Comparison of ENCODE assay signal across 11 mouse cellular contexts in genomic region chr12:100099971-100100706, GRCm38 (mm10). TPM values are rescaled to one million over a fixed set of nuclear protein-coding genes. Genes with fewer than 3 reads are reported as not detected.
DNase-seq lines count a peak whose midpoint lies in the region; ATAC-seq lines count a peak whose summit lies in the region.
"Had no signal": no experiment of that assay in that cellular context is flagged by ENCODE, and none has a peak within 500 bp of the region (broad histone marks: within the 10 kb centered on the region; RNA-seq: fewer than 3 reads in every experiment).

No protein-coding gene starts in this region.

- ATAC-seq in embryonic facial prominence, embryonic 11.5 days (replicated peaks; ENCODE audit: insufficient number of reproducible peaks, low FRiP score, low TSS enrichment, low read depth) = no peak
- peak; percentile 21; the same call in 1 of the 2 replicates for ATAC-seq in hindbrain, embryonic 14.5 days (ENCODE audit: low FRiP score)
- peak; percentile 62; the same call in 1 of the 2 replicates for ATAC-seq in limb, embryonic 15.5 days (ENCODE audit: insufficient number of reproducible peaks, low FRiP score, low TSS enrichment, low read depth)
- ATAC-seq: Patski had no signal

- H3K9me3 ChIP-seq in embryonic facial prominence, embryonic 11.5 days (replicated peaks; ENCODE audit: control insufficient read depth, low read length) = no peaks in the 10 kb centered on the region
- H3K9me3 ChIP-seq in embryonic facial prominence, embryonic 10.5 days = no peaks in the 10 kb centered on the region
- no peaks in the 10 kb centered on the region for H3K9me3 ChIP-seq in hindbrain, embryonic 14.5 days (ENCODE audit: control insufficient read depth, low read length)
- H3K9me3 ChIP-seq in limb, embryonic 15.5 days = no peaks in the 10 kb centered on the region
- H3K9me3 ChIP-seq: neural tube, embryonic 15.5 days had no signal

- H3K4me1 ChIP-seq in embryonic facial prominence, embryonic 11.5 days (ENCODE audit: control insufficient read depth, insufficient read depth, low read length) = no peaks in the 10 kb centered on the region
- 0 out of 2 replicates have a peak, but pooled peaks cover 3% of the 10 kb centered on the region for H3K4me1 ChIP-seq in embryonic facial prominence, embryonic 10.5 days
- H3K4me1 ChIP-seq in hindbrain, embryonic 14.5 days (replicated peaks; ENCODE audit: control insufficient read depth, insufficient read depth, low read length) = no peaks in the 10 kb centered on the region
- peaks cover 3% of the 10 kb centered on the region; the same call in 1 of the 2 replicates for H3K4me1 ChIP-seq in limb, embryonic 15.5 days
- H3K4me1 ChIP-seq: neural tube, embryonic 15.5 days had no signal

- 38% methylated on average over 3 of the region's 3 CpGs for WGBS in embryonic facial prominence, embryonic 11.5 days
- 60% methylated on average over 3 of the region's 3 CpGs for WGBS in embryonic facial prominence, embryonic 10.5 days
- 53% methylated on average over 3 of the region's 3 CpGs for WGBS in hindbrain, embryonic 14.5 days
- WGBS in limb, embryonic 15.5 days = 55% methylated on average over 3 of the region's 3 CpGs

- peak; percentile 1 for DNase-seq in embryonic facial prominence, embryonic 11.5 days (ENCODE audit: low spot score)
- DNase-seq in embryonic facial prominence, embryonic 10.5 days (ENCODE audit: low spot score) = no peak
- peak; percentile 26 to 67 for DNase-seq in lung, postnatal 4 days
- no peak for DNase-seq in lung, postnatal 25 days (ENCODE audit: low spot score)
- DNase-seq in hindbrain, embryonic 14.5 days (ENCODE audit: low spot score) = no peak
- DNase-seq in T-cell, adult 2 months (ENCODE audit: low spot score) = no peak
- DNase-seq in thymus, postnatal 0 days (ENCODE audit: low spot score) = no peak

- no peaks in the 10 kb centered on the region for H3K36me3 ChIP-seq in embryonic facial prominence, embryonic 11.5 days (replicated peaks; ENCODE audit: control insufficient read depth, insufficient read depth, low read depth, low read length)
- no peaks in the 10 kb centered on the region for H3K36me3 ChIP-seq in embryonic facial prominence, embryonic 10.5 days (replicated peaks)
- H3K36me3 ChIP-seq in hindbrain, embryonic 14.5 days (replicated peaks; ENCODE audit: control insufficient read depth, insufficient read depth) = no peaks in the 10 kb centered on the region
- no peaks in the 10 kb centered on the region for H3K36me3 ChIP-seq in limb, embryonic 15.5 days
- H3K36me3 ChIP-seq: neural tube, embryonic 15.5 days had no signal

- H3K27me3 ChIP-seq in embryonic facial prominence, embryonic 11.5 days (ENCODE audit: control insufficient read depth, insufficient read depth, low read length) = no peaks in the 10 kb centered on the region
- H3K27me3 ChIP-seq in embryonic facial prominence, embryonic 10.5 days (replicated peaks; ENCODE audit: low read depth, poor library complexity, severe bottlenecking) = no peaks in the 10 kb centered on the region
- H3K27me3 ChIP-seq in hindbrain, embryonic 14.5 days (ENCODE audit: control insufficient read depth, insufficient read depth, low read length) = no peaks in the 10 kb centered on the region
- H3K27me3 ChIP-seq in limb, embryonic 15.5 days = no peaks in the 10 kb centered on the region
- H3K27me3 ChIP-seq: neural tube, embryonic 15.5 days; Patski had no signal

- no peak overlapping the region for H3K4me2 ChIP-seq in embryonic facial prominence, embryonic 11.5 days (ENCODE audit: low read depth, low read length)
- no peak overlapping the region for H3K4me2 ChIP-seq in hindbrain, embryonic 14.5 days (replicated peaks)
- no peak overlapping the region for H3K4me2 ChIP-seq in limb, embryonic 15.5 days
- H3K4me2 ChIP-seq: neural tube, embryonic 15.5 days had no signal

- no peak overlapping the region for H3K27ac ChIP-seq in embryonic facial prominence, embryonic 11.5 days (replicated peaks; ENCODE audit: low read depth, low read length)
- H3K27ac ChIP-seq in embryonic facial prominence, embryonic 10.5 days (replicated peaks) = no peak overlapping the region
- H3K27ac ChIP-seq in hindbrain, embryonic 14.5 days = no peak overlapping the region
- H3K27ac ChIP-seq in limb, embryonic 15.5 days = no peak overlapping the region
- H3K27ac ChIP-seq: liver, embryonic 14.5 days; neural tube, embryonic 15.5 days had no signal

- H3K9ac ChIP-seq in embryonic facial prominence, embryonic 11.5 days (replicated peaks; ENCODE audit: low read length) = no peak overlapping the region
- H3K9ac ChIP-seq in hindbrain, embryonic 14.5 days = no peak overlapping the region
- H3K9ac ChIP-seq in limb, embryonic 15.5 days = no peak overlapping the region
- H3K9ac ChIP-seq: liver, embryonic 14.5 days; neural tube, embryonic 15.5 days had no signal

- no peak overlapping the region for H3K4me3 ChIP-seq in embryonic facial prominence, embryonic 11.5 days (ENCODE audit: low read depth, low read length)
- H3K4me3 ChIP-seq in embryonic facial prominence, embryonic 10.5 days = no peak overlapping the region
- H3K4me3 ChIP-seq in hindbrain, embryonic 14.5 days (replicated peaks; ENCODE audit: low read length) = no peak overlapping the region
- H3K4me3 ChIP-seq in limb, embryonic 15.5 days = no peak overlapping the region
- H3K4me3 ChIP-seq: neural tube, embryonic 15.5 days had no signal

RNA-seq across cellular contexts. Expression of gene Psmc1, which starts 9.8 kb away (rescaled TPM):
- 433 and 457 TPM in 2 replicates for polyA plus RNA-seq in embryonic facial prominence, embryonic 11.5 days (2014; fragmentation: Nextera tagmentation; extraction: Ambion mirVana)
- 392 and 405 TPM in 2 replicates for polyA plus RNA-seq in embryonic facial prominence, embryonic 10.5 days (2016; fragmentation: Nextera tagmentation; extraction: Ambion mirVana)
- polyA plus RNA-seq in hindbrain, embryonic 14.5 days (2014; fragmentation: Nextera tagmentation; extraction: Ambion mirVana) = 264 and 278 TPM in 2 replicates
- polyA plus RNA-seq in limb, embryonic 15.5 days (2015; fragmentation: Nextera tagmentation; extraction: Ambion mirVana) = 233 and 262 TPM in 2 replicates
- 277 and 292 TPM in 2 replicates for polyA plus RNA-seq in thymus, postnatal 0 days (2015; fragmentation: Nextera tagmentation; extraction: Ambion mirVana)

RNA-seq across cellular contexts. Expression of gene Nrde2, which starts 59.3 kb away (rescaled TPM):
- 11.0 and 11.5 TPM in 2 replicates for polyA plus RNA-seq in embryonic facial prominence, embryonic 11.5 days (2014; fragmentation: Nextera tagmentation; extraction: Ambion mirVana)
- 16.0 and 16.2 TPM in 2 replicates for polyA plus RNA-seq in embryonic facial prominence, embryonic 10.5 days (2016; fragmentation: Nextera tagmentation; extraction: Ambion mirVana)
- polyA plus RNA-seq in hindbrain, embryonic 14.5 days (2014; fragmentation: Nextera tagmentation; extraction: Ambion mirVana) = 12.0 and 14.0 TPM in 2 replicates
- polyA plus RNA-seq in limb, embryonic 15.5 days (2015; fragmentation: Nextera tagmentation; extraction: Ambion mirVana) = 11.7 and 12.8 TPM in 2 replicates
- 23.5 and 27.0 TPM in 2 replicates for polyA plus RNA-seq in thymus, postnatal 0 days (2015; fragmentation: Nextera tagmentation; extraction: Ambion mirVana)

Comparison
In these comparisons a context has a peak if more than half of its experiments do, and no peak if none do; other contexts are left out.
1. DNase-seq: peak in embryonic facial prominence, embryonic 11.5 days (single experiment) and lung, postnatal 4 days (2 of 2); none in embryonic facial prominence, embryonic 10.5 days (single experiment), lung, postnatal 25 days (single experiment), hindbrain, embryonic 14.5 days (single experiment), T-cell, adult 2 months (single experiment) and thymus, postnatal 0 days (single experiment).